Mouse (Mus musculus) lung, adult 18-20 months (tissue): ENCODE results near the gene Speer4b.
"Not testable (repeated sequence)": the region's sequence is repeated elsewhere in the genome, so short reads cannot be mapped to it uniquely, and the experiment has no call there.

Experiments used
- DNase-seq, 2 experiments: peaks; one replicate each; pipeline ENCODE4 v3.0.0; 2022; ENCODE audit warnings: mixed read lengths in 2 of 2

The Speer4b gene

DNA sequence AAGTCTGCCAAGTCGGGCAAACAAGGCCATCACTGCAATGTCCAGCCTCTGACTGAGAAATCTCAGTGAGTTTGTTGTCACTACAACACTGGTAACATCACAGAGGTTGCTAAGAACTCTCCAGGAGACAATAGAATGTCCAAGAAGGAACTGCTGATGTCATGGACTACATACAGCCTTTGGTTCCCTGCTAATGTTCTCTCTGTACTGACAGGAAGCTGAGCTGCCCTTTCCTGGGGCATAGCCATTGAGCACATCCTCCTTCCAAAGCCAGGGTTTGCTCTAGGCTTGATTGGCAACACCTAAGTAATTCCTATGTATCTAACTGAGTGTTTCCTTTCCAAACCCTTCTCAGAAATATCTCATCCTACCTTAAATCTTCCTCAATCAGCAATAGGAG lies at the start of gene Speer4b:
Gene Speer4b, minus strand, starts transcription at position 101 of the 400 bp plus-strand sequence.
- not testable (repeated sequence) for DNase-seq

DNA sequence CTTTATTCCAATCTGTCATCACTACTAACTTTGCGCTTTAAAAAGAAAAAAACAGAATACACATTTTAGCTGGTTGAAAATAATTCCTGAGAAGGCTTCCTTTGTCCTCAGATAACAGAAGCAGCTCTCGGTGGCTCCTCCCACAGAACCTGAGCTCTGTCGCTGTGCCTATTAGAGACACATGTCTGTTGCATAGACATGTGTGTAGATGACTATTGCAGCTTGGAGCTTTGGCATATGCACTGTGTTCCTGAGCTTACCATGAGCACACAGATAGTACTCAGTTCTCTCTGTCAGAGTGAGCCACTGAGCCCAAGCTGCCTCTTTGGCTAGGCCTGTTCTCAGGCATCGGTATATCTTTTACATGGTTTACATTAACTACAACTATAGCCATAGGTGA lies 48.1 kb upstream of the Speer4b start:
- DNase-seq: no peak

DNA sequence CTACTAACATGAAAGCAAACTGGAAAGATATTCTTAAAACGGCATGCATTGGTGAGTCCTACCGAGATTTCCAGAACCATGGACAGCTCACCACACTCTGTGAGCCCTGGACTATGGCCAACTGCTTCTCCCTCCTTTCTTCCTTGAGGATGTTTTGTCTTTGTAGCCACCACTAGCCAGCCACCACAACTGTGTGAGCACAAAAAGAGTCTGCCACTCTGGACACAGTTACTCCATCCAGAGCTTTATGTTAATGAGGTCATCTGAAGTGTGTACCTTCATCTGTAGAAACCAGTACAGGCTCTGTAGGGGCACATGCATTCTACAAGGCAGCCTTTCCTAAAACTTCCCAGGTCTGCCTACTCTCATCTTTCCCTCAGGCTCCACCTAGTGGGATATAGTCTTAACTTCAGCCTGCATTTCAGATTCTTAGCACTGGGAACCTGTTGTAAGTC lies 43.6 kb upstream of the Speer4b start:
- DNase-seq: no peak

DNA sequence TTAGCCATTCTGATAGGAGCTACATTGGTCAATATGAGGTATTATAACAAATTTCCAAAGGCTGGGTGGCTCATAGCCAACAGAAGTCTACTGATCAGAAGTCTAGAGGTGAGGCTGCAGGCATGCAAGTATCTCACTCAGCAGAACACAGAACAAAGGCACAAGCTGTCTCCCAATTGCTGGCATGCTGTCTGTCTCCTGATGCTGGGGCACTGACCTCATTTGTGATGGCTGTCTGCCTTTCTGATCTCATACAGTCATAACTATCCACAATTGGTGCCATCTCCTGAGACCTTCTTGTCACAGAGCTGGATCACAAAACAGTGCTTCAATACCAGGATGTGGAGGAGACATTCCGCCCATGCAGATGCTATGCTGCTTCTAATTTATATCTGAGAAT lies 25.7 kb upstream of the Speer4b start:
- DNase-seq: no peak

DNA sequence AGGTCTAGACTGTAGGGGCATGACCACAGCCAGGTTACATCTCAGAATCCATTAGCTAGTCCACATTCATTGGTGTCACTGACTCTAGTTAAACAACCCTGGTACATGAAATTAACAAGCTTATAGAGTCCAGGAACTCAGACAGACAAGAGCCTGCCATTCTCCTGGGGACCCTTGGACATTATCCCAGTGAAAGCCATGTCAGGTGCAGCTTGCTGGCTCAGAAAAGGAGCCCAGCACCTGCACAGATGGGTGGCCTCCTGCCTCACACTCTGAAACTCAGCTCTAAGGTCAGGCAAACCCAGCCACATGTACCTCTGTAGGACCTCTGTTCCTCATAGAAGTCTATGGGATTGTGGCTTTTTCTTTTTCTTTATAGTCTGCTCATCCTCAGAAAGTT lies 17.5 kb upstream of the Speer4b start:
- no peak for DNase-seq

DNA sequence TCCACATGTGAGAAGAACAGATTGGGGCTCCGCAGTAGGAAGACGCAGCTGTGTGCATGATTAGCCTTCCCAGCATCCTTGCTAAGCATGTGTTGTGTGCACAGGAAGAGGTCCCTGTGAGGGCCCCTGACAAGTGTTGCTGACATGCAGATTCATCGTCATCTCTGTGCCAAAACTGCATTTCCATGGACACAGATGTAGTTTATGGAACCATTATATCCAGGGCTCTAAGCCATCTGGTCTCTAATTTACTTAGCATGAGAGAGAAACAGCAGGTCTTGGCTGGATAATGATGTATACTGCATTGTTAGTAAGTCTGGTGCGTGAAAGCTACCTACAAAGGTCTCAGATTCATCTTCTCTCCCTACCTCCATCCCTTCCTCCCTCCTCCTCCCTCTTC lies 10.3 kb downstream of the Speer4b start:
- DNase-seq: no peak

DNA sequence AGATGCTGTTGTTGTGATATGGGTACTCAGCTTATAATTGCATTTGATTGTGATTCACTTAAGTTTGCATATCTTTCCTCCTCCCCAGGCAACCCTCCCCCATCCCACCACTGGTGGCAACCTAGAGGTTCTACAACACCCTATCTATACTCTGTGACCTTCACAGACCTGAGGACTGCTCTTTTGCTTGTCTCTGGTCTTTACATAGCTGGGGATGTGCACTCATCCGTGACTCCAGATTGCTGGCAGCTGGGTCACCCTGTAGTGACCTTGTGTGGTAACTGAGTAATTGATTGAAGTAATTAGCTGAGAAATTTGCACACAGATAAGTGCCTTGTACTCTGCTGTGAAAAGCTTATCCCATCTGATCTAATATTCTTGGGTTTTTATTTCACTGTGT lies 15.1 kb downstream of the Speer4b start:
- DNase-seq: no peak

DNA sequence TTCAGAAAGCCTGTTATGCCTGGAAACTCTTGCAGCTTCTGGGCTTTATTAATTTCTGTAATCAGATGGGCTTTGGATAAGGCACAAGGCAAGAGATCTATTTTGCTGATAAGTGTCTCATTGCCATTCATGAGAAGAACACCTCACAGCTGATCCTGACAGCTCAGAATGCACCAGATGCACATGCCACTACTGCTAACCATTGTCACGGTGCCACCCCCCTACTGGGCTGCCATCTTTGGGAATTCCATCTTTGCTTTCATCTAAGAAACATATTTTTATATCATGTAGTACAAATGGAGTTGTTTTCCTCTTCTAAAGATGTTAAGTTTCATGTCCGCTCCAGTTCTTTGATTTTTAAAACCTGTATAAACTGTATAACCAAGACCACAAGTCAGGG lies 19.5 kb downstream of the Speer4b start:
- no peak for DNase-seq

DNA sequence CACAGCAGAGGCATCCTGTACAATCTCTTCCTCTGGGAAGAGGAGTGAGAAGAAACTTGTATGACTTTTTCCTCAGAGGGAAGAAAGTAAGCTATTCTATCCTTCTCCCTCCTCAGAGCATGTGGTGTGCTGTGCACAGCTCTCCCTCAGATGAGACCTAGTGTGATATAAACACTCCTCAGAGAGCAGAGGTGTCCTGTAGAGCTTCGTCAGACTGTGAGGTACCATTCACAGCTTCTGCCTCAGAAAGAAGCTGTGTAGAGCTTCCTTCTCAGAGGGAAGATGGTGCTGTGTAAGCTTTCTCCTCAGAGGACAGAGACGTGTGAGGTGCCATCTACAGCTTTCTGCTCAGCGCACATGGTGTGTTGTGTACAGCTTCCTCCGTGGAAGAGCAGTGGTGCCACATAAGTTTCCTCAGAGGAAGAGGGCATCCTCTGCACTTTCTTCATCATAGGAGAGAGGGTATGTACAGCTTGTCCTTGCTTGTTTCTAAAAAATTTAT lies 26.2 kb downstream of the Speer4b start:
- no peak for DNase-seq

DNA sequence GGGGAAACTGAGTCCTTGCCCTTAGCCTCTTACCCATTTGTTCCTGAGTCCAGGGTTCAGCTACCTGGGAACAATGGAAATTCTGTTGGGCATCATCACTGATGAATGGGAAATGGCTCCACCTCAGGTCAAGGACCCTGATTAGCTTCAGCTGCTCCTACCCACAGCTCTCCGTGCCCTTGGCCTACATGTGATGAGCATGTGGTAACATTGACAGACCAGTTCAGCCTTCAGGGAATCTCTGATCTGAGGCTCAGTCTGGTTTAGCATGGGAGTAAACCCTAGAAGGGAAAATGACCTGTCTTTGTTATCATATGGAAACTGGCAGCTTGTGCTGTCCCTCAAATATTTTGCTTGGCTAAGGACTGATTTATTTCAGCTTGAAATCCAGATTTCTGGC lies 43.6 kb downstream of the Speer4b start:
- DNase-seq: no peak

DNA sequence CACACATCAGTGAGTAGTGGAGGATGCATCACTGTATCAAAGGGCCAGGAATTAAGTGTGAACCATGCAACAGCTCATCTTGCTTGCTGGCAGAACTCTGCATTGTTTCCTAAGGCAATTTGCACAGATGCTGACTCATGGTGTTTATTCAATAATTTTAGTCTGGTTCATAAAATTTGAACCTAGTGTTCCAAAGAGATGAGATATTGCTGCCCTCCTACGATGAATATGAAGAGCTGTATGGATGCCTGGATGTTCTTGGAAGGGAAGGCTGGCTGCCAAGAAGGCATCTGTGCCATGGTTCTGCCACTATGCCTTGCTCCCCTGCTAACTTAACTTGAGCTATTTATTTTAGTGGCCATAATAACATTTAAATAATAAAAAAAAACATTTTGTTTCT lies 44.3 kb downstream of the Speer4b start:
- no peak for DNase-seq

DNA sequence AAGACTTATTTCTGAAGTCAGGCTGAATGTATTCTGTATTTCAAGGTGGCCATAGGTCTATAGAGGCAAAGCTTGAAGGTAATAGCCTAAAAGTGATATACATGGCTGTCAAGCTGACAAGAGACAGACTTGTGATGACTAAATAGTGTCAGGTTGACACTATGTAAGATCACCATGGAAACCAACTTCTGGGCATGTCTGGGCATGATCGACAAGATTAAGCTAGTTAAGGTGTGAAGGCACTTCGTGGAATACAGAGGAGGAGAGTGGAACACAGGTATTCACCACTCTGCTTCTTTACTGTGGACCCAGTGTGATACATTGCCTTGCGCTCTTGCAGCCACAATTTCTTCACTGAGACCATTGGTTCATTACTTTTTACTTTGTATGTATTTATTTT lies 46.9 kb downstream of the Speer4b start:
- no peak for DNase-seq

DNA sequence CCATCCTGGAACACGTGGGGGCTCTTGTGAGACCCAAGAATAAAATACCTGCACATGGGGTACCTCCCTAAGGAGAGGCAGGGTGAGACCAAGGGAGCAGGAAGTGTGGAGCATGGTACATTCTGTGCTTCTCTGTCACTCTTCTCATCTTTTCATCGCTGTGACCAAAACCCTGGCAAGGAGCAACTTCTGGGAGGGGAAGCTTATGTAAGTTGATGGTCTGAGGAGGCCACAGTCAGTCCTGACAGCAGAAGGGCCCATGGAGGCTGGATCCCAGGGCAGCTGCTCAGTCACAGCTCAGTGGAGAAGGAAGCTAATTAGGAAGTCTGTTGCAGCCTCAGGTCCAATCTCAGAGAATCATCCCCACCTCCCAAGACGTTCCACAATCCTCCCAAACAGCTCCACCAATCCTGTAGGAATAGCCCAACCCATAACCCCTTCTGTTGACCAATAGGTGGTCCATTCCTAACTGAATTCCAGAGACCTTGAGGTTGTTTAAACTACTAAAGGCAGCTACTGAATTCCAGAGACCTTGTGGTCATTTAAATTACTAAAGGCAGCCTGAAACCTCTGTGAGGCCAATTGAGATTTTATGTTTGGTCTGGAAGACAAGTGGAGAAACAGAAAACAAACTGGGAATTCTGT lies 47.9 kb downstream of the Speer4b start:
- no peak for DNase-seq
